Mouse (Mus musculus) limb, embryonic 14.5 days (tissue): ENCODE results near the gene Hnrnpr. TPM values are rescaled to one million over a fixed set of nuclear protein-coding genes. Genes with fewer than 3 reads are reported as not detected.

Experiments
- ATAC-seq: fragments of 200-750 bp; cut with Nextera tagmentation; 2 replicates; pipeline ENCODE4 v1.8.0; 2017; ENCODE audit warnings: low read depth, moderate number of reproducible peaks, moderate TSS enrichment; ENCODE audit not compliant: low FRiP score
- DNase-seq: peaks from one replicate; pipeline ENCODE4 v3.0.0-alpha.2; 2015; ENCODE audit warnings: low spot score
- H3K27ac ChIP-seq: fragments of 300-500 bp; sonication (generic); replicated peaks from 2 replicates; pipeline ENCODE4 v1.5.1; 2014; ENCODE audit warnings: low read depth, mild to moderate bottlenecking, low read length, moderate library complexity, mixed read lengths
- H3K27me3 ChIP-seq: fragments of 300-500 bp; sonication (generic); 2 replicates; pipeline ENCODE4 v1.6.1; 2014; ENCODE audit warnings: low read length, mixed read lengths; ENCODE audit not compliant: control insufficient read depth, insufficient read depth
- H3K36me3 ChIP-seq: fragments of 300-500 bp; sonication (generic); 2 replicates; pipeline ENCODE4 v1.6.1; 2014; ENCODE audit warnings: mild to moderate bottlenecking, low read length, moderate library complexity, mixed read lengths; ENCODE audit not compliant: control insufficient read depth, insufficient read depth
- H3K4me1 ChIP-seq: fragments of 300-500 bp; sonication (generic); 2 replicates; pipeline ENCODE4 v1.6.1; 2014; ENCODE audit warnings: antibody characterized with exemption, low read length, mixed read lengths; ENCODE audit not compliant: control insufficient read depth, insufficient read depth
- H3K4me2 ChIP-seq: fragments of 300-500 bp; sonication (generic); replicated peaks from 2 replicates; pipeline ENCODE4 v1.6.1; 2014; ENCODE audit warnings: low read depth, mild to moderate bottlenecking, low read length, moderate library complexity; ENCODE audit not compliant: severe bottlenecking
- H3K4me3 ChIP-seq: fragments of 300-500 bp; sonication (generic); replicated peaks from 2 replicates; pipeline ENCODE4 v1.5.1; 2014; ENCODE audit warnings: low read length
- H3K9ac ChIP-seq: fragments of 300-500 bp; sonication (generic); 2 replicates; pipeline ENCODE4 v1.6.1; 2014; ENCODE audit warnings: mild to moderate bottlenecking, low read depth, low read length, moderate library complexity; ENCODE audit not compliant: severe bottlenecking
- H3K9me3 ChIP-seq: fragments of 300-500 bp; sonication (generic); 2 replicates; pipeline ENCODE4 v1.6.1; 2016; ENCODE audit warnings: low read length; ENCODE audit not compliant: control insufficient read depth
- POLR2A ChIP-seq: fragments of 200-500 bp; IDR thresholded peaks from 2 replicates; pipeline ENCODE4 v1.8.0; 2012; ENCODE audit warnings: inconsistent platforms, mild to moderate bottlenecking, moderate library complexity, borderline replicate concordance; ENCODE audit not compliant: insufficient read depth, insufficient read length; ENCODE audit errors: extremely low read depth
- WGBS: fragments of 180-500 bp; shearing (Covaris S2); extraction: QIAGEN DNeasy Blood & Tissue Kit; methylation state at CpG from one replicate; pipeline ENCODE4 v1.1.7; 2014; 5-methylcytosine and 5-hydroxymethylcytosine counted together
- polyA plus RNA-seq, 2 experiments: library from polyadenylated mRNA; depleted of rRNA in 1 of 2; stranded (reverse) in 1 of 2; unstranded in 1 of 2; fragments of >200 nt; fragmentation: Nextera tagmentation in 1 of 2; extraction: Ambion mirVana in 1 of 2; gene quantifications; 2 replicates each; pipeline versions ENCODE4 v1.2.1 to v1.2.3; 2012 to 2014

Hnrnpr gene
- polyA plus RNA-seq (2012; rRNA removed) (96.8 and 135 TPM in 2 replicates), polyA plus RNA-seq (2014; fragmentation: Nextera tagmentation; extraction: Ambion mirVana) (163 and 179 TPM in 2 replicates)

DNA sequence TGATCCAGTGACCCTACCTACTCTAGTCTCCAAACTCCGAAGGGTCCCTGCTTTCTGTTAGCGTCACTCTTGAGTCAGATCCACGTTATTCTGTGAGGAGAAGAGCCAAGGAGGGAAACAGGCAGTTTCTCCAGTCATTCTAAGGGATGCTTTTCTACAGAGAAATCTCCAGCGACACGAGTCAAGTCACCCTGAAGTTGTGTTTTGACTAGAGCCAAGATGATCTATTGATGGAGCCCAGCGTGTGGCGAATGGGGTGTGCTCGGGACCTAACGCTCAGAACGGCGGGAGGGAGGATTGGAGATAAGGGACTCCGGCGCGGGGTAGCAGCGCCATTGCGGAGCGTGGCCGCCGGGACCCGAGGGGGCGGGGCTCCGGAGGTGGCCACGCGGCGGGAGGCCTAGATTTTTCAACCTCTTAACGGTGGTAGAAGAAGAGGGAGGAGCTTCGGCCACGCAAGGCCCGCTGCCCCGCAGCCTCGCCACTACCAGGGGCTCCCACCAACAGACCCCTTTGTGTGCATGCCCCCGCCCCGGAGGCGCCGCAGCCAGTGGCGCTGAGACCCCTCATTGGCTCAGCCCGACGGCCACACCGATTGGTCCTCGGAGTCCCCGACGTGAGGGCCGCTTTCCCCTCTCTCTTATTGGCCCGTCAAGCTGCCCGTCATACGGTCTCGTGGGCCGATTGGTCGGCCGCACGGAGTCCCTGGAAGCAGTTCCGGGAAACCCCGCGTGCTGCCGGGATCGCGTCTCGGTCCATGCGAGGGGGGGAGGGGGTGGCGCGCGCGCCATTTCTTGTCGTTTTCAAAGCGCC, at the start of gene Hnrnpr:
TSS of gene Hnrnpr (plus strand) at position 714 of the 813 bp plus-strand sequence.
- Histone ChIP-seq H3K4me1 (peaks cover 31% of the 10 kb centered on the region), H3K9ac (peak within 1 kb of the TSS; percentile 100), H3K9me3 (no peaks in the 10 kb centered on the region), H3K4me2 (peak within 1 kb of the TSS; percentile 76), H3K36me3 (no peaks in the 10 kb centered on the region; the same call in 1 of the 2 replicates), H3K27ac (peak within 1 kb of the TSS; percentile 99), H3K27me3 (no peaks in the 10 kb centered on the region), H3K4me3 (peak within 1 kb of the TSS; percentile 100)
- peak; percentile 99 for ATAC-seq
- TF ChIP-seq POLR2A = peak; percentile 72
- peak; percentile 99 for DNase-seq
- whole genome bisulfite sequencing = under 1% methylated on average over 46 of the region's 65 CpGs

DNA sequence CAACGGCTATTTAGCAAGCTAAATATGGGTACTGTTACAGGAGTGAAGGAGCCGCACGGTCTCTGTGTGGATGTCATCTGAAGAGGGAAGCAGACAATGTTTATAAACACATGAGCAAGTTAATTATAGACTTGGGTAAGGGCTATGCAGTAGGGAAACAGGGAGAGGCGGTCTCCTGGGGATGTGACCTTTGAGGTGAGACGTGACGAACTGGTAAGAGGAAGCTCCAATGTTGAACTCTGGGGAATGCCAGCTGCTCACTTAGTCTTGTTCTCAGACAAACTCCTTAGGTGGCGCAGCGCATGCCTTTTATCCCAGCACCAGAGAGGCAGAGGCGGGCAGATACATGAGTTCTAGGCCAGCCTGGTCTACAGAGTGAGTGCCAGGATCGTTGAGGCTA, 48.8 kb upstream of the Hnrnpr start:
- H3K4me1 ChIP-seq = no peaks in the 10 kb centered on the region
- H3K4me2 ChIP-seq = no peak overlapping the region
- no peaks in the 10 kb centered on the region for H3K9me3 ChIP-seq
- H3K27me3 ChIP-seq = no peaks in the 10 kb centered on the region; the same call in 1 of the 2 replicates
- no peak for ATAC-seq
- 72% methylated on average over 10 of the region's 10 CpGs for WGBS
- H3K27ac ChIP-seq = no peak overlapping the region
- H3K9ac ChIP-seq = no peak overlapping the region
- no peak for TF ChIP-seq POLR2A
- DNase-seq = no peak
- no peaks in the 10 kb centered on the region for H3K36me3 ChIP-seq
- H3K4me3 ChIP-seq = no peak overlapping the region

DNA sequence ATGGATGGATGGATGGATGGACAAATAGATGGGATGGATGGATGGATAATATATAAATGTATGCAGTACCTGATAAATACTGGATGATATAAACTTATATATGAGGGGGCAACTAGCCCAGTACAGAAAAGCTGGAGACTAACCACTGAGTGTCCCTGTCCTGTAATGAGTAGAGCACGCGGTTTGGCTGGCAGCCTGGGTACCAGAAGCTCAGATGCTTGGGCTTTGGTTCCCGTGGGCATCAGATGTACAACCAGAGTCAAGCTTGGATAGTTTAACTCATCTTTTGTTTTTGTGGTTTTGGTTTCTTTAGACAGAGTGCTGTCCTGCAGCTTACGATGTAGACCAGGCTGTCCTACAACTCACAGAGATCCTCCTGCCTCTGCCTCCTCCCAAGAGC, 47.2 kb upstream of the Hnrnpr start:
- ATAC-seq (no peak), DNase-seq (no peak)
- Histone ChIP-seq H3K9ac (no peak overlapping the region), H3K4me1 (no peaks in the 10 kb centered on the region), H3K27me3 (no peaks in the 10 kb centered on the region; the same call in 1 of the 2 replicates), H3K4me2 (no peak overlapping the region), H3K27ac (no peak overlapping the region), H3K36me3 (no peaks in the 10 kb centered on the region), H3K4me3 (no peak overlapping the region), H3K9me3 (no peaks in the 10 kb centered on the region)
- WGBS = 97% methylated on average over 4 of the region's 4 CpGs
- TF ChIP-seq POLR2A = no peak

DNA sequence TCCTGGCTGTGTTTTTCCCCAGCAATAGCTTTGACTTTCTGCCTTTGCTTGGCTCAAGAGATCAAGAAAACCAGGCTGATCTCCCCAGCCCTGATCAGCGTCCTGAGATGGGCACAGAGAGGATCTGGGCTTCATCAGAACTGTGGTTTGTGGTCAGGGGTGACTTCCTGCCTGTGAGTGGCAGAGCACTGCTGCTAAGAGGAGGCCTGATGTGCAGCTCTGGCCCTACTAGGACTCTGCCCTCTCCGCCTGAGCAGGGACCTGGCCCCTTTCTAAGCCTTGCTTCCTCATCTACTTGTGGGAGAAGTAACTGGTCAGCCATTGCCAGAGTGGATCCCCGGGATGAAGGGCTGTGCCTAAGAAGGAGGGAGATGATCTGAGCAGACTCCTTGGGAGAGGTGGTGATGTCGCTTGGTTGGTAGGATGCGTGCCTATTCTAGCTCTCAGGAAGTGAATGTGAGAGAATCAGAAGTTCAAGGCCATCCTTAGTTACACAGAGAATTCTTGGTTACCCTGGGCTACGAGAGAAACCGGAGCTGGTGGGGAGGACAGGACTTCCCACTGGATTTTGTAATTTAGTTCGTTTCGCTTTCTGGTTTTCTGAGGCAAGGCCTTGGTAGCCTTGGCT, 43.9 kb upstream of the Hnrnpr start:
- no peaks in the 10 kb centered on the region for H3K4me1 ChIP-seq
- DNase-seq (no peak), ATAC-seq (no peak)
- no peaks in the 10 kb centered on the region; the same call in 1 of the 2 replicates for H3K27me3 ChIP-seq
- no peak overlapping the region for H3K4me3 ChIP-seq
- no peak overlapping the region for H3K9ac ChIP-seq
- no peak for TF ChIP-seq POLR2A
- H3K36me3 ChIP-seq = no peaks in the 10 kb centered on the region
- H3K27ac ChIP-seq = no peak overlapping the region
- H3K9me3 ChIP-seq = no peaks in the 10 kb centered on the region
- WGBS = 77% methylated on average over 9 of the region's 9 CpGs
- H3K4me2 ChIP-seq = no peak overlapping the region

DNA sequence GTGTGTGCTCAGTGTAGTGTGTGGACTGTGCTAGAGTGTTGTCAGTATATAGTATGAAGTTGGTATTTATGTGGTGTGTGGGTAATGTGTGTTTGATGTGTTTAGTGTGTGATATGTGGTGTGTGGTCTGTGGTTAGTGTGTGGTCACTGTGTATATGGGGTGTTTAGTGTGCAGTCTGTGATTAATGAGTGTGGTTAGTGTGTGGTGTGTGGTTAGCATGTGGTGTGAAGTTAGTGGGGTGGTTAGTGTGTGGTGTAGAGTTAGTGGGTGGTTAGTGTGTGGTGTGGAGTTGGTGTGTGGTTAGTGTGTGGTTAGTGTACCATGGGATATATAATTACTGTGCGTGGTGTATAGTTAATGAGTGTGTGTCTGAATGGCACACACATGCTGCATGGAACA, 41.8 kb upstream of the Hnrnpr start:
- H3K4me1 ChIP-seq = no peaks in the 10 kb centered on the region
- H3K4me2 ChIP-seq = no peak overlapping the region
- 81% methylated on average over 1 of the region's 1 CpGs for WGBS
- H3K27ac ChIP-seq = no peak overlapping the region
- H3K4me3 ChIP-seq = no peak overlapping the region
- H3K27me3 ChIP-seq = no peaks in the 10 kb centered on the region; the same call in 1 of the 2 replicates
- no peak overlapping the region for H3K9ac ChIP-seq
- no peaks in the 10 kb centered on the region; the same call in 1 of the 2 replicates for H3K36me3 ChIP-seq
- no peak for TF ChIP-seq POLR2A
- peaks cover 10% of the 10 kb centered on the region for H3K9me3 ChIP-seq
- ATAC-seq = peak; percentile 41; the same call in 1 of the 2 replicates
- no peak for DNase-seq
